Mouse (Mus musculus) spleen, adult 2 months (tissue): ENCODE data around the gene Ptms. TPM values are rescaled to one million over a fixed set of nuclear protein-coding genes. Genes with fewer than 3 reads are reported as not detected.

Experiments
- DNase-seq, 2 experiments: peaks; one replicate each; pipeline versions ENCODE4 v3.0.0 to v3.0.0-alpha.2; 2012 to 2021; ENCODE audit warnings: low spot score in 2 of 2, low read depth in 1 of 2
- H3K27ac ChIP-seq: fragments of 200-500 bp; 2 replicates; pipeline ENCODE4 v1.5.1; 2012; ENCODE audit warnings: low read length, inconsistent platforms; ENCODE audit not compliant: insufficient read depth
- H3K27me3 ChIP-seq: fragments of 200-500 bp; 2 replicates; pipeline ENCODE4 v1.6.1; 2012; ENCODE audit warnings: mild to moderate bottlenecking, moderate library complexity, low read length, inconsistent platforms; ENCODE audit not compliant: control insufficient read depth, insufficient read depth
- H3K36me3 ChIP-seq: fragments of 200-500 bp; 2 replicates; pipeline ENCODE4 v1.6.1; 2012; ENCODE audit warnings: mild to moderate bottlenecking, low read length, inconsistent platforms; ENCODE audit not compliant: control insufficient read depth, insufficient read depth
- H3K4me1 ChIP-seq: fragments of 200-500 bp; 2 replicates; pipeline ENCODE4 v1.6.1; 2011; ENCODE audit warnings: inconsistent platforms; ENCODE audit not compliant: control insufficient read depth, insufficient read depth, insufficient read length
- H3K4me3 ChIP-seq: fragments of 200-500 bp; 2 replicates; pipeline ENCODE4 v1.5.1; 2011; ENCODE audit warnings: mild to moderate bottlenecking, inconsistent platforms; ENCODE audit not compliant: insufficient read depth, insufficient read length; ENCODE audit errors: extremely low read depth
- CTCF ChIP-seq: fragments of 200-500 bp; IDR thresholded peaks from 2 replicates; pipeline ENCODE4 v1.5.1; 2011; ENCODE audit warnings: mild to moderate bottlenecking, inconsistent platforms; ENCODE audit not compliant: insufficient read depth, insufficient read length, insufficient replicate concordance; ENCODE audit errors: extremely low read depth
- POLR2A ChIP-seq: fragments of 200-500 bp; IDR thresholded peaks from 2 replicates; pipeline ENCODE4 v1.6.1; 2011; ENCODE audit warnings: low read depth, low read length, inconsistent platforms
- WGBS: fragments of 180-500 bp; shearing (Covaris S2); methylation state at CpG from one replicate; pipeline ENCODE4 v1.1.7; 2018; 5-methylcytosine and 5-hydroxymethylcytosine counted together
- polyA plus RNA-seq: library from polyadenylated mRNA; depleted of rRNA; stranded (reverse); fragments of >200 nt; gene quantifications from 2 replicates; pipeline ENCODE4 v1.2.3, GENCODE M21; 2012

The Ptms gene
- polyA plus RNA-seq, 1 experiment, result 450 TPM

DNA sequence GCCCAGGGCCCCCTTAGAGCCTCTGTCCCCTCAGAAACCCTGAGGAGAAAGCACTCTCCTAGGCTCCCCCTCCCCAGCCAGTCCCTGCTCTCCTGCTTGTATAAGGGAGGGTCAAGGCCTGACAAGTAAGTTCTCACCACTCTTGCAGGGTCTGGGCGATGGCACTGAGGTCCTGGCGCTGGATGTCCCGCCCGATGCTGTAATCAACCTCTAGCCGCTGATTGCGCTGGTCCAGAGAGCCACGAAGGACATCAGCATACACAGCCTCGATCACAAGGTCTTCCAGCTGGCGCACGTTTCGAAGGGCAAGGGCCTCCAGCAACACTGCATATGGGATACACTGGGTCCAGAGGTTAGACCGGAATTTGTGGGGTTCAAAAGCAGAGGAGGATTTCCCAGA, 41.1 kb upstream of the Ptms start:
- Histone ChIP-seq H3K4me1 (peaks cover 7% of the 10 kb centered on the region; the same call in 1 of the 2 replicates), H3K36me3 (peaks cover 16% of the 10 kb centered on the region)
- 96% methylated on average over 12 of the region's 12 CpGs for WGBS

GRCm38 (mm10) chr6:124959960-124960359, 40.1 kb upstream of the Ptms start:
- DNase-seq, result no peak
- 96% methylated on average over 13 of the region's 13 CpGs for WGBS
- H3K36me3 ChIP-seq, result peaks cover 16% of the 10 kb centered on the region
- no peak overlapping the region for H3K4me3 ChIP-seq
- H3K27me3 ChIP-seq, result no peaks in the 10 kb centered on the region
- no peak for TF ChIP-seq POLR2A
- no peak for TF ChIP-seq CTCF
- H3K27ac ChIP-seq, result no peak overlapping the region
- peaks cover 6% of the 10 kb centered on the region; the same call in 1 of the 2 replicates for H3K4me1 ChIP-seq

More for the DNA sequence above, 41.1 kb upstream of the Ptms start:
- no peak for DNase-seq
- no peak overlapping the region for H3K27ac ChIP-seq
- no peak for TF ChIP-seq POLR2A
- no peak for TF ChIP-seq CTCF
- H3K4me3 ChIP-seq, result no peak overlapping the region
- no peaks in the 10 kb centered on the region for H3K27me3 ChIP-seq

DNA sequence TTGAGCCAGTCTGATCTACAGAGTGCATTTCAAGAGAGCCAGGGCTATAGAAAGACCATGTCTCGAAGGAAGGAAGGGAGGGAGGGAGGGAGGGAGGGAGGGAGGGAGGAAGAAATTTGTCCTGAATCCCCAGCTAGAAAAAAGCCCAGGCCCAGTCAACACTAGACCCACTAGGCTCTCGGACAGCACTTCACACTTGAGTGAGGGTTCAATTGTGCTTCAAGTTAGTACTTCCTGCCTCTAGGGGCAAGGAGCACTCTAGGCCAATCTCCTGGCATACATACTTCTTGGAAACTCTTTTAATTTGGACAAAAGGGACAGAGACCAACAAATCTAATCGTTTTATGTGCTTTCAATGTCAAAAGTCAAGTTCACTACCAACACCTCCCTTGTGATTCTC, 38.2 kb upstream of the Ptms start:
- no peaks in the 10 kb centered on the region for H3K4me1 ChIP-seq
- peaks cover 16% of the 10 kb centered on the region for H3K36me3 ChIP-seq
- WGBS, result 81% methylated on average over 3 of the region's 3 CpGs
- no peak for DNase-seq
- no peak overlapping the region for H3K27ac ChIP-seq
- no peak overlapping the region for H3K4me3 ChIP-seq
- TF ChIP-seq CTCF (no peak), POLR2A (no peak)
- no peaks in the 10 kb centered on the region for H3K27me3 ChIP-seq

GRCm38 (mm10) chr6:124955212-124955611, 35.3 kb upstream of the Ptms start:
- TF ChIP-seq POLR2A (no peak), CTCF (no peak)
- 92% methylated on average over 4 of the region's 4 CpGs for WGBS
- DNase-seq, result no peak

DNA sequence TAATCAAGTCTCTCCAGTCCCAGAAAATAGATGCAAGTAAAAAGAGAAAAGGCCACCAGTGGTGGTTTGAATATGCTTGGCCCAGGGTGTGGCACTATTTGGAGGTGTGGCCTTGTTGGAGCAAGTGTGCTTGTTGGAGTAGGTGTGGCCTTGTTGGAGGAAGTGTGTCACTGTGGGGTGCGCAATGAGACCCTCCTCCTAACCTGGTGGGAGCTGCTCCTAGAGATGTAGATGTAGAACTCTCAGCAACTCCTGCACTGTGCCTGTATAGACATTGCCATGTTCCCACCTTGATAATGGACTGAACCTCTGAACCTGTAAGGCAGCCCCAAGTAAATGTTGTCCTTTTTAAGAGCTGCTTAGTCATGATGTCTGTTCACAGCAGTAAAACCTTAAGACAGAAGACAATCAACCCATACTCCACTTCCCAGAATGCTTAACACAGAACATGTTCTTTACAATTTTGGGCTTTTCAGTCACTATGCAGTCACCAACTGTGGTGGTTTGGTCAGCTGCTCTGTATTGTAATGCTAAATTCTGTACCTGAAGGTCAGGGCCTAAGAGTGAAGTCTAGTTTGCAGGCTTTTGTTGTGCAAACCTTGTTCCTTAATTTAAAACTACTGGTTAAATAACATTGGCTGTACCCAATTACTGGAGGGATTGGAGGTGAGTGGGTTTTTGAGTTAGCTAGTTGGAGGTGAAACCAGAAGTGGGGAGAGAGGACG, 34.2 kb upstream of the Ptms start:
- DNase-seq, result no peak
- no peak overlapping the region for H3K4me3 ChIP-seq
- H3K4me1 ChIP-seq, result no peaks in the 10 kb centered on the region
- 92% methylated on average over 2 of the region's 2 CpGs for WGBS
- TF ChIP-seq POLR2A, result no peak
- no peak for TF ChIP-seq CTCF
- no peaks in the 10 kb centered on the region for H3K27me3 ChIP-seq
- H3K27ac ChIP-seq, result no peak overlapping the region
- H3K36me3 ChIP-seq, result peaks cover 5% of the 10 kb centered on the region

More at GRCm38 (mm10) chr6:124955212-124955611, 35.3 kb upstream of the Ptms start:
- H3K4me3 ChIP-seq, result no peak overlapping the region
- no peaks in the 10 kb centered on the region for H3K4me1 ChIP-seq
- peaks cover 13% of the 10 kb centered on the region for H3K36me3 ChIP-seq
- no peaks in the 10 kb centered on the region for H3K27me3 ChIP-seq
- no peak overlapping the region for H3K27ac ChIP-seq

- Histone ChIP-seq H3K27me3 (no peaks in the 10 kb centered on the region), H3K36me3 (no peaks in the 10 kb centered on the region), H3K4me1 (no peaks in the 10 kb centered on the region), H3K4me3 (no peak overlapping the region), H3K27ac (no peak overlapping the region)
- no peak for DNase-seq
- no peak for TF ChIP-seq POLR2A
- no peak for TF ChIP-seq CTCF
- 87% methylated on average over 3 of the region's 3 CpGs for WGBS
Observed at GRCm38 (mm10) chr6:124943526-124943925, 23.6 kb upstream of the Ptms start.

DNA sequence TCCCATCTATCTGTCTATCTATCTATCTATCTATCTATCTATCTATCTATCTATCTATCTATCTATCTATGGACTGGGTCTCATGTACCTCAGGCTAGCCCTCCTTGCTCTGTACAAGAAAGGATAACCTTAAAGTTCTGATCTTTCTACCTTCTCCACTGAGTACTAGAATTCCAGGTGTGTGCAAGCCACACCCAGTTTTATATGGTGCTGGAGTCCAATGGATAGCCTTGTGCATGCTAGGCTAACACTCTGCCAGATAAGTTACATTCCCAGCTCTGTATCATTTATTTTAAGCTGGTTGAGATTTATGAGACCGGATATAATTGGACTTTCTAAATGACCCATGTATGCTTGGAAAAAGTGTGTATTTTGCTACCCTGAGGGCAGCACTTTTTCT, 21.8 kb upstream of the Ptms start:
- no peak for TF ChIP-seq CTCF
- no peak for TF ChIP-seq POLR2A
- WGBS, result 87% methylated on average over 1 of the region's 1 CpGs
- H3K36me3 ChIP-seq, result peaks cover 2% of the 10 kb centered on the region; the same call in 1 of the 2 replicates
- H3K27me3 ChIP-seq, result no peaks in the 10 kb centered on the region
- H3K27ac ChIP-seq, result no peak overlapping the region
- H3K4me1 ChIP-seq, result no peaks in the 10 kb centered on the region
- DNase-seq, result no peak
- H3K4me3 ChIP-seq, result no peak overlapping the region
